Mouse (Mus musculus): ENCODE measurements around the gene Nisch.

- TF ChIP-seq CTCF (IDR thresholded peaks at IDR 0.05; ENCODE audit: control insufficient read depth, insufficient read depth, low read length) (no peak), POLR2A (IDR thresholded peaks at IDR 0.05; ENCODE audit: borderline replicate concordance, control insufficient read depth, low read depth, low read length) (no peak)
These were observed 23.0 kb downstream of the Nisch start for GRCm38 (mm10) chr14:31193791-31194190.

Data from bone marrow, adult 2 months (tissue).